Mouse (Mus musculus): Measurements from ENCODE around the gene Tbx21. TPM values are rescaled to one million over a fixed set of nuclear protein-coding genes. Genes with fewer than 3 reads are reported as not detected.

Tbx21 gene
- polyA plus RNA-seq, 1 experiment, result 0.22 TPM

DNA sequence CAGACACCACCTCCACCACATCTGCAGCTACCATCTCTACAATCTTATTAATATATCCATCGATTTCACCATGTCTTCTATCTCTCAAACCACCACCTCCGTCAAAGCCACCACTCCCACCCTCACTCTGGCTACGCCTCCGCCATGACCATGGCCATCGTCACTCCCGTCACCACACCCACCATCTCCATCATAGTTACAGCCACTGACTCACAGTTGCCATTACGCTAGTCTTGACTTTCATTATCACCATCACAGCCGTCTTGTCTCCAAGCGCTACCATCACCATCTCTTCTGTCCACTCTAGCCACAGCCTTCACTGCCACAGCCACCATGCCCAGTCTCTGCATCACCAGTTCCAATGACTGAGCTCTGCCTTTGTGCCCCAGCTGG lies 11.0 kb downstream of the Tbx21 start:
- Histone ChIP-seq H3K27ac (ENCODE audit: control insufficient read depth, insufficient read depth, low read depth, low read length) (no peak overlapping the region), H3K4me1 (ENCODE audit: control insufficient read depth, insufficient read depth, low read length) (peaks cover under 1% of the 10 kb centered on the region), H3K36me3 (ENCODE audit: control insufficient read depth, insufficient read depth, low read length) (no peaks in the 10 kb centered on the region), H3K4me3 (ENCODE audit: control insufficient read depth, low read depth, low read length) (no peak overlapping the region), H3K27me3 (ENCODE audit: control insufficient read depth, insufficient read depth, low read length) (no peaks in the 10 kb centered on the region)
- no peak for TF ChIP-seq CTCF (IDR thresholded peaks at IDR 0.05; ENCODE audit: control insufficient read depth, insufficient read depth, insufficient replicate concordance, low read depth, low read length)
- TF ChIP-seq POLR2A (IDR thresholded peaks at IDR 0.05; ENCODE audit: control insufficient read depth, low read depth, low read length), result no peak

GRCm38 (mm10) chr11:97103163-97104090 lies 11.7 kb downstream of the Tbx21 start:
- Histone ChIP-seq H3K4me1 (ENCODE audit: control insufficient read depth, insufficient read depth, low read length) (peaks cover 5% of the 10 kb centered on the region), H3K27me3 (ENCODE audit: control insufficient read depth, insufficient read depth, low read length) (no peaks in the 10 kb centered on the region), H3K36me3 (ENCODE audit: control insufficient read depth, insufficient read depth, low read length) (no peaks in the 10 kb centered on the region)

GRCm38 (mm10) chr11:97101722-97102121 lies 13.4 kb downstream of the Tbx21 start:
- no peak overlapping the region for H3K4me3 ChIP-seq (ENCODE audit: control insufficient read depth, low read depth, low read length)
- H3K4me1 ChIP-seq (ENCODE audit: control insufficient read depth, insufficient read depth, low read length), result peaks cover 5% of the 10 kb centered on the region
- H3K27me3 ChIP-seq (ENCODE audit: control insufficient read depth, insufficient read depth, low read length), result no peaks in the 10 kb centered on the region
- H3K27ac ChIP-seq (ENCODE audit: control insufficient read depth, insufficient read depth, low read depth, low read length), result no peak overlapping the region
- TF ChIP-seq CTCF (IDR thresholded peaks at IDR 0.05; ENCODE audit: control insufficient read depth, insufficient read depth, insufficient replicate concordance, low read depth, low read length) (peak; percentile 81; the same call in 1 of the 2 replicates), POLR2A (IDR thresholded peaks at IDR 0.05; ENCODE audit: control insufficient read depth, low read depth, low read length) (no peak)
- no peaks in the 10 kb centered on the region for H3K36me3 ChIP-seq (ENCODE audit: control insufficient read depth, insufficient read depth, low read length)

More at GRCm38 (mm10) chr11:97103163-97104090, 11.7 kb downstream of the Tbx21 start:
- no peak overlapping the region for H3K4me3 ChIP-seq (ENCODE audit: control insufficient read depth, low read depth, low read length)
- no peak overlapping the region for H3K27ac ChIP-seq (ENCODE audit: control insufficient read depth, insufficient read depth, low read depth, low read length)
- TF ChIP-seq CTCF (IDR thresholded peaks at IDR 0.05; ENCODE audit: control insufficient read depth, insufficient read depth, insufficient replicate concordance, low read depth, low read length) (no peak), POLR2A (IDR thresholded peaks at IDR 0.05; ENCODE audit: control insufficient read depth, low read depth, low read length) (no peak)

- Histone ChIP-seq H3K27me3 (ENCODE audit: control insufficient read depth, insufficient read depth, low read length) (no peaks in the 10 kb centered on the region), H3K27ac (ENCODE audit: control insufficient read depth, insufficient read depth, low read depth, low read length) (no peak overlapping the region), H3K4me1 (ENCODE audit: control insufficient read depth, insufficient read depth, low read length) (peaks cover 5% of the 10 kb centered on the region), H3K4me3 (ENCODE audit: control insufficient read depth, low read depth, low read length) (peak overlapping the region; percentile 28), H3K36me3 (ENCODE audit: control insufficient read depth, insufficient read depth, low read length) (no peaks in the 10 kb centered on the region)
- TF ChIP-seq POLR2A (IDR thresholded peaks at IDR 0.05; ENCODE audit: control insufficient read depth, low read depth, low read length) (no peak), CTCF (IDR thresholded peaks at IDR 0.05; ENCODE audit: control insufficient read depth, insufficient read depth, insufficient replicate concordance, low read depth, low read length) (no peak)
These were observed 16.3 kb downstream of the Tbx21 start for GRCm38 (mm10) chr11:97098791-97099190.

DNA sequence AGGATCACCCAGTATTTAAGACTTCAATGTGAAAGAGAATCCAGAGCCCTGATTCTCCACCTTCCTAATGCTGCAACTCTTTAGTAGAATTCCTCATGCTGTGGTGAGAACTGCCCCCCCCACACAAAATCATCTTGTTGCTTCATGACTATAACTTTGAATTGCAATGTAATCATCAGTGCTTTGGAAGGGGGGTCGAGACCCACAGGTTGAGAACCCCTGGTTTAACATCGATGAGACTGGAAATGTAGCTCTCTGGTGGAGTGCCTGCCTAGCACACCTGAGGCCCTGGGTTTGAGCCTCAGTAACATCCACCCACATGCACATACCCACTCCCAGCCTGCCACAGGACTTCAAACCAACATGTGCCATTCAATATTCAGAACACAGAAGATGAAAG lies 20.5 kb downstream of the Tbx21 start:
- Histone ChIP-seq H3K27me3 (ENCODE audit: control insufficient read depth, insufficient read depth, low read length) (no peaks in the 10 kb centered on the region), H3K36me3 (ENCODE audit: control insufficient read depth, insufficient read depth, low read length) (no peaks in the 10 kb centered on the region), H3K4me1 (ENCODE audit: control insufficient read depth, insufficient read depth, low read length) (peaks cover 5% of the 10 kb centered on the region), H3K27ac (ENCODE audit: control insufficient read depth, insufficient read depth, low read depth, low read length) (no peak overlapping the region), H3K4me3 (ENCODE audit: control insufficient read depth, low read depth, low read length) (no peak overlapping the region)
- TF ChIP-seq POLR2A (IDR thresholded peaks at IDR 0.05; ENCODE audit: control insufficient read depth, low read depth, low read length), result no peak
- TF ChIP-seq CTCF (IDR thresholded peaks at IDR 0.05; ENCODE audit: control insufficient read depth, insufficient read depth, insufficient replicate concordance, low read depth, low read length), result no peak

DNA sequence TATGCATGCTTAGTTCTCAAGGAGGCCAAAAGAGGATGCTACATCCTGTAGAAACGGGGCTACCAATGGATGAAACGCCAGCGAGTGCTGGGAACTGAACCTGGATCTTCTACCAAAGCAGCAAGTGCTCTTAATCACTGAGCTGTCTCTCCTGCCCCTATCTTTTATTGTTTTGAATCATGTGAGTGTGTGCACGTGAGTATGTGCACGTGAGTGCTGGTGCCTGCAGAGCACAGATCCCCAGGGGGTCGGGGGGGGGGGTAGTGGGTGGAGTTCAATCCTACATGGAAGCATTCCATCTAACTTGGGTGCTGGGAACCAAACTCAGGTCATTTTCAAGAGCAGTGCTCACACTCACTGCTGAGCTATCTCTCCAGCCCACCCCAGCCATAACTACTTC lies 28.8 kb downstream of the Tbx21 start:
- no peak for TF ChIP-seq POLR2A (IDR thresholded peaks at IDR 0.05; ENCODE audit: control insufficient read depth, low read depth, low read length)
- TF ChIP-seq CTCF (IDR thresholded peaks at IDR 0.05; ENCODE audit: control insufficient read depth, insufficient read depth, insufficient replicate concordance, low read depth, low read length), result no peak
- no peaks in the 10 kb centered on the region for H3K36me3 ChIP-seq (ENCODE audit: control insufficient read depth, insufficient read depth, low read length)
- H3K27ac ChIP-seq (ENCODE audit: control insufficient read depth, insufficient read depth, low read depth, low read length), result no peak overlapping the region
- H3K4me3 ChIP-seq (ENCODE audit: control insufficient read depth, low read depth, low read length), result no peak overlapping the region
- H3K4me1 ChIP-seq (ENCODE audit: control insufficient read depth, insufficient read depth, low read length), result no peaks in the 10 kb centered on the region
- no peaks in the 10 kb centered on the region for H3K27me3 ChIP-seq (ENCODE audit: control insufficient read depth, insufficient read depth, low read length)

DNA sequence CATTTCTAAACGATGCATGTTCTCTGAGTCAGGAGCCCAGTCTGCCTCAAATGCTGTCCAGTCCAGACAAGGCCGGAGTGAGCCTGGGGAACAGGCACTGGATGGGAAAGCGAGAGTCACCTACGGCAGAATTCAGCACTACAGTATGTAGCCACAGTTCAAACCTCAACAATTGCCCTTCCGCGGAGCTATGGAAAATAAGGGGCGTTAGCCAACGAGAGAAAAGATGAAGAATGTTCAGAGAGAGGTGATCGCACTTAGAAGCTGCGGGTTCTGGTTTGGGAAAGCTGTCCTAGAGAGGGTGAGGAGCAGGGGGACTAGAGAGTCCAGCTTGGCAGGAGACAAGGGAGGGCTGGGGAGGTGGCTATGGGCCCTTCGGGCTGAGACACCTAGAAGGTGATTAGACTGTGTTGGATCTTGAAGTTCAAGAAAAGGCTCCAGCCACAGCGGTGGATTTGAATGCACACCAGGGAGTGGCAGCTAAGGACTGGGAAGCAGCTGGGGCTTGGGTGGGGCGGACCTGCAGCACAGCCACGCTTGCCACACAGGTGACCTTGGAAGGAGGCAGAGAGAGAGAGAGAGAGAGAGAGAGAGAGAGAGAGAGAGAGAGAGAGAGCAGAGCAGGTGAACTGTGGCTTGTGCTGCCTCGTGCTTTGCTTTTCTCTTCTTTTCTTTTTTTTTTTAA lies 30.2 kb downstream of the Tbx21 start:
- Histone ChIP-seq H3K27me3 (ENCODE audit: control insufficient read depth, insufficient read depth, low read length) (no peaks in the 10 kb centered on the region), H3K36me3 (ENCODE audit: control insufficient read depth, insufficient read depth, low read length) (no peaks in the 10 kb centered on the region), H3K27ac (ENCODE audit: control insufficient read depth, insufficient read depth, low read depth, low read length) (no peak overlapping the region), H3K4me1 (ENCODE audit: control insufficient read depth, insufficient read depth, low read length) (no peaks in the 10 kb centered on the region), H3K4me3 (ENCODE audit: control insufficient read depth, low read depth, low read length) (no peak overlapping the region)
- TF ChIP-seq POLR2A (IDR thresholded peaks at IDR 0.05; ENCODE audit: control insufficient read depth, low read depth, low read length) (no peak), CTCF (IDR thresholded peaks at IDR 0.05; ENCODE audit: control insufficient read depth, insufficient read depth, insufficient replicate concordance, low read depth, low read length) (no peak)
